Mouse (Mus musculus): ENCODE data around the gene Cdk14. TPM values are rescaled to one million over a fixed set of nuclear protein-coding genes. Genes with fewer than 3 reads are reported as not detected.
A peak's percentile ranks its signal among the peaks of the same experiment; 100 is the strongest.

Cdk14 gene
- polyA plus RNA-seq, 1 experiment from 2014 or later, result 35.8 TPM

DNA sequence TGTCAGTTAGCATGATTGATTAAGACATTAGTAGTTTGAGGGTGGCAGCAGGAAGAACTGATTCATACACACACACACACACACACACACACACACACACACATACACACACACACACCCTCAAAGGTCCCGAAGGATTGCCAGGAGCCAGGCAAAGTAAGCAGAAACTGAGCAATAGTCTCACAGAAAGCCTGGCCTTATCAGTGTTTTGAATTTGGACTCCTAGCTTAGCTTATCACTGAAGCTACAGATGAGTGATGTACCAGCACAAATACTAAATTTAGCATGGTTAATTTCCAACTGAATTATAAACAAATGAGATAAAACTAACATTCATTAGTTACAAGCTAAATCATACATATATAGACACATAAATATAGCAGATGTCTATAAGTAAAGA, 230.5 kb downstream of the Cdk14 start:
- Histone ChIP-seq H3K4me2 (no peak overlapping the region), H3K27ac (no peak overlapping the region), H3K36me3 (no peaks in the 10 kb centered on the region), H3K4me3 (no peak overlapping the region), H3K27me3 (no peaks in the 10 kb centered on the region), H3K9me3 (no peaks in the 10 kb centered on the region), H3K4me1 (replicated peaks) (no peaks in the 10 kb centered on the region), H3K9ac (no peak overlapping the region)
- no peak for ATAC-seq (ENCODE audit: low FRiP score)
- WGBS, result 90% methylated on average over 1 of the region's 1 CpGs

DNA sequence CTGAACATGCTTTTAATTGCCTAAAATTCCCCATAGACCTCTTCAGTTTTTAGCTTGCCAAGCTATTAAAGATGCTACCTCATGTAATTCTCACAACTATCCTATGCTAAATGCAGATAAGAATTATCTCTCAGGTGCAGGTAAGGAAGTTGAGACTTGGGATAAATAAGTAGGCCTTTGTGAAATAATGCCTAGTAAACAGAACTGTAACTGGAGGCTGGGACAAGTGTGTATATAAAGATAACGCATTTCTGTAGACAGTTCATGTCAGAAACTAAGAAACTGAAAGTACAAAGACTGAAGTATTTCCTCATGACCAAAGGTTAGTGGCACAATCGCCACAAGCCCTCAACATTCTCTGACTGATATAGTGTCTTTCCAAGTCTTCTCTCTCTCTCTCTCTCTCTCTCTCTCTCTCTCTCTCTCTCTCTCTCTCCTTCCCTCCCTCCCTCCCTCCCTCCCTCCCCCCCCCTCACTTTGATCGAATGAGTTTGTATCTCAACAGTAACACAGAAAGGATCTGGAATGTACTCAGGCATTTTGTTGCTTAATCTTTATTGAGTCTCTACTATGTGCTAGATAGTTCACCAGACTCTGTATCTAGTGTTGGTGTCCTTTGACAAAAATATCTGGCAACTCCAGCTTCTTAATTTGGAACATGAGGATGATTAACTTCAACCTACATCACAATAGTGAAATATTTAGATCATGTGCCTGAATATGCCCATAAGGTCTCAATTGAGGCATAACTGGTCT, 233.9 kb downstream of the Cdk14 start:
- 88% methylated on average over 3 of the region's 3 CpGs for WGBS
- H3K36me3 ChIP-seq, result no peaks in the 10 kb centered on the region
- H3K27me3 ChIP-seq, result no peaks in the 10 kb centered on the region
- no peak for ATAC-seq (ENCODE audit: low FRiP score)
- no peaks in the 10 kb centered on the region for H3K4me1 ChIP-seq (replicated peaks)
- no peak overlapping the region for H3K9ac ChIP-seq
- no peak overlapping the region for H3K4me2 ChIP-seq
- no peaks in the 10 kb centered on the region for H3K9me3 ChIP-seq
- H3K4me3 ChIP-seq, result no peak overlapping the region
- H3K27ac ChIP-seq, result no peak overlapping the region

DNA sequence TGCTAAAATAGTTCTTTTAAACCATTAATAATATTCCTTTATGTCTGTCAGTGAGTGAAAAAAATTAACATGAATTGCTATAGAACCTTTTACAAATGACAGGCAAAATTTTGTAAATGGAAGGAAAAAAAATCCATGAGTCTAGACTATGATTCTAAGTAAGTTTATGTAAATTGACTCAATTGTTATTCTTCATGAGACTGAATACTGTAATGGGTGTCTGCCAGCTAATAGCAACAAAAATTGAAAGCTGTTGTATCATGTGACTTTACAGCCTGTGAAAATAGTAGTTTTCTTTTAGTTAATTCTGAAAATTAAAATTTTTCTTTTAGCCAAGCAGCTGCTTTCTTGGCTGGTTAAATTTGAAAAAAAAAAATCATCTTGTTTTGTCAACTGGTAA, 234.6 kb downstream of the Cdk14 start:
- no peaks in the 10 kb centered on the region for H3K27me3 ChIP-seq
- no peak overlapping the region for H3K4me2 ChIP-seq
- ATAC-seq (ENCODE audit: low FRiP score), result no peak
- no peak overlapping the region for H3K9ac ChIP-seq
- H3K4me3 ChIP-seq, result no peak overlapping the region
- H3K36me3 ChIP-seq, result no peaks in the 10 kb centered on the region
- H3K4me1 ChIP-seq (replicated peaks), result no peaks in the 10 kb centered on the region
- H3K9me3 ChIP-seq, result no peaks in the 10 kb centered on the region
- no peak overlapping the region for H3K27ac ChIP-seq

- Histone ChIP-seq H3K4me2 (no peak overlapping the region), H3K27ac (no peak overlapping the region), H3K36me3 (no peaks in the 10 kb centered on the region), H3K4me1 (replicated peaks) (peaks cover 6% of the 10 kb centered on the region), H3K9ac (no peak overlapping the region), H3K4me3 (no peak overlapping the region), H3K9me3 (no peaks in the 10 kb centered on the region), H3K27me3 (no peaks in the 10 kb centered on the region)
- 84% methylated on average over 2 of the region's 2 CpGs for WGBS
- no peak for ATAC-seq (ENCODE audit: low FRiP score)
Observed at GRCm38 (mm10) chr5:5180711-5181110, 239.4 kb downstream of the Cdk14 start.

GRCm38 (mm10) chr5:5180311-5180710, 239.8 kb downstream of the Cdk14 start:
- Histone ChIP-seq H3K4me1 (replicated peaks) (peaks cover 6% of the 10 kb centered on the region), H3K9me3 (no peaks in the 10 kb centered on the region), H3K4me2 (no peak overlapping the region), H3K27me3 (no peaks in the 10 kb centered on the region), H3K4me3 (no peak overlapping the region), H3K27ac (no peak overlapping the region), H3K9ac (no peak overlapping the region), H3K36me3 (no peaks in the 10 kb centered on the region)
- ATAC-seq (ENCODE audit: low FRiP score), result no peak

GRCm38 (mm10) chr5:5176052-5176451, 244.1 kb downstream of the Cdk14 start:
- no peak overlapping the region for H3K4me2 ChIP-seq
- 62% methylated on average over 10 of the region's 10 CpGs for WGBS
- H3K4me3 ChIP-seq, result no peak overlapping the region
- H3K9ac ChIP-seq, result no peak overlapping the region
- H3K4me1 ChIP-seq (replicated peaks), result peaks cover 6% of the 10 kb centered on the region
- no peak overlapping the region for H3K27ac ChIP-seq
- ATAC-seq (ENCODE audit: low FRiP score), result peak; percentile 77; the same call in 1 of the 2 replicates
- no peaks in the 10 kb centered on the region for H3K9me3 ChIP-seq
- no peaks in the 10 kb centered on the region for H3K27me3 ChIP-seq
- H3K36me3 ChIP-seq, result no peaks in the 10 kb centered on the region

DNA sequence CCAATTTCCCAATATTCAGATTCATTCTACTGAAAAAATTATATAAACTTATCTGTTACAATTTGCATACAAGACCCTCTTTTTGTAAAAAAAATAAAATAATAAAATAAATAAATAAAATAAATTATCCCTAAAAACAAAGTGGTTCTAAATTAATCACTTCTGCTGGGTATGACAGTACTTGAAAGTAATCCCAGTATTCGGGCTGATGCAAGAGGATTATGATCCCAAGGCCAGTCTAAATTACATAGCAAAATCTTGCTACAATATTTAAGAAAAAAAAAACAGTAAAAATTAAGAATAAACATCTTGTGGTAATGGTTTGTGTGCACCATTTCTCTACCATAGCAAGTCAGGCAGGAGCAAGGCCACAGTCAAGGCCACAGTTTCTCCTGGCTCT, 244.5 kb downstream of the Cdk14 start:
- no peak for ATAC-seq (ENCODE audit: low FRiP score)
- H3K27ac ChIP-seq, result no peak overlapping the region
- H3K27me3 ChIP-seq, result no peaks in the 10 kb centered on the region
- no peak overlapping the region for H3K4me3 ChIP-seq
- H3K9ac ChIP-seq, result no peak overlapping the region
- 88% methylated on average over 1 of the region's 1 CpGs for WGBS
- H3K9me3 ChIP-seq, result no peaks in the 10 kb centered on the region
- no peak overlapping the region for H3K4me2 ChIP-seq
- peaks cover 6% of the 10 kb centered on the region for H3K4me1 ChIP-seq (replicated peaks)
- H3K36me3 ChIP-seq, result no peaks in the 10 kb centered on the region

GRCm38 (mm10) chr5:5175090-5175489, 245.0 kb downstream of the Cdk14 start:
- Histone ChIP-seq H3K36me3 (no peaks in the 10 kb centered on the region), H3K4me1 (replicated peaks) (peaks cover 6% of the 10 kb centered on the region), H3K4me2 (no peak overlapping the region), H3K4me3 (no peak overlapping the region), H3K27ac (no peak overlapping the region), H3K27me3 (no peaks in the 10 kb centered on the region), H3K9ac (no peak overlapping the region), H3K9me3 (no peaks in the 10 kb centered on the region)
- WGBS, result 34% methylated on average over 1 of the region's 1 CpGs
- no peak for ATAC-seq (ENCODE audit: low FRiP score)

GRCm38 (mm10) chr5:5166086-5166485, 254.0 kb downstream of the Cdk14 start:
- no peak for ATAC-seq (ENCODE audit: low FRiP score)
- 20% methylated on average over 2 of the region's 2 CpGs for WGBS

GRCm38 (mm10) chr5:5164326-5164725, 255.8 kb downstream of the Cdk14 start:
- Histone ChIP-seq H3K9me3 (no peaks in the 10 kb centered on the region), H3K27me3 (no peaks in the 10 kb centered on the region), H3K4me1 (replicated peaks) (peaks cover 4% of the 10 kb centered on the region; the same call in 1 of the 2 replicates), H3K27ac (no peak overlapping the region), H3K9ac (no peak overlapping the region), H3K4me2 (no peak overlapping the region), H3K36me3 (no peaks in the 10 kb centered on the region), H3K4me3 (no peak overlapping the region)
- no peak for ATAC-seq (ENCODE audit: low FRiP score)
- 97% methylated on average over 5 of the region's 5 CpGs for WGBS

More at GRCm38 (mm10) chr5:5166086-5166485, 254.0 kb downstream of the Cdk14 start:
- Histone ChIP-seq H3K9me3 (no peaks in the 10 kb centered on the region), H3K4me2 (no peak overlapping the region), H3K4me1 (replicated peaks) (peaks cover 4% of the 10 kb centered on the region; the same call in 1 of the 2 replicates), H3K4me3 (no peak overlapping the region), H3K36me3 (no peaks in the 10 kb centered on the region), H3K9ac (no peak overlapping the region), H3K27me3 (no peaks in the 10 kb centered on the region), H3K27ac (no peak overlapping the region)

GRCm38 (mm10) chr5:5163823-5164222, 256.3 kb downstream of the Cdk14 start:
- Histone ChIP-seq H3K27ac (no peak overlapping the region), H3K27me3 (no peaks in the 10 kb centered on the region), H3K9me3 (no peaks in the 10 kb centered on the region), H3K9ac (no peak overlapping the region), H3K36me3 (no peaks in the 10 kb centered on the region), H3K4me2 (no peak overlapping the region), H3K4me3 (no peak overlapping the region), H3K4me1 (replicated peaks) (peaks cover 4% of the 10 kb centered on the region; the same call in 1 of the 2 replicates)
- ATAC-seq (ENCODE audit: low FRiP score), result no peak
- WGBS, result 95% methylated on average over 2 of the region's 2 CpGs

- ATAC-seq (ENCODE audit: low FRiP score), result no peak
Observed at GRCm38 (mm10) chr5:5159521-5159920, 260.6 kb downstream of the Cdk14 start.

DNA sequence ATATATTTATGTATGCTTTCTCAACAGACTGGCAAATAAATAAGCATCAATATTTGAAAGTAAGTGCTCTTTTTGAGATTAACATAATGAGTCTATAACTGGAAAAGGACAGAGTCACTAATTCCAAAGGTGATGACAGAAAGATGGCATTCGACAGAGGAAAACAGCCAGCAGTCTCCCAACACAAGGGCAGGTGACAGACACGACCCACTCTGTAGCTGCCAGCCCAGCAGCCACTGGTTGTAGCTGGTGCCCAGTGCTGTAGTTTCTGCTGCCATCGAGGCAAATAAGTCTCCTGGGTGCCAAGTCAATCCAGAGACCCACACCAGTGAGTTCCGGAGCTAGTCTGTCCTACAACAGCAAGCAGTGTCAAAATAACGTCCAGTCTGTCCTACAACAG, 280.3 kb downstream of the Cdk14 start:
- 92% methylated on average over 5 of the region's 5 CpGs for WGBS
- no peak overlapping the region for H3K4me2 ChIP-seq

More at GRCm38 (mm10) chr5:5159521-5159920, 260.6 kb downstream of the Cdk14 start:
- H3K9ac ChIP-seq, result no peak overlapping the region
- H3K4me3 ChIP-seq, result no peak overlapping the region
- no peak overlapping the region for H3K27ac ChIP-seq
- H3K4me2 ChIP-seq, result no peak overlapping the region
- no peaks in the 10 kb centered on the region for H3K36me3 ChIP-seq
- no peaks in the 10 kb centered on the region for H3K27me3 ChIP-seq
- H3K9me3 ChIP-seq, result no peaks in the 10 kb centered on the region
- no peaks in the 10 kb centered on the region for H3K4me1 ChIP-seq (replicated peaks)
- 82% methylated on average over 1 of the region's 1 CpGs for WGBS

More for the DNA sequence above, 280.3 kb downstream of the Cdk14 start:
- Histone ChIP-seq H3K27me3 (no peaks in the 10 kb centered on the region), H3K4me1 (replicated peaks) (peaks cover 6% of the 10 kb centered on the region), H3K36me3 (no peaks in the 10 kb centered on the region), H3K27ac (no peak overlapping the region), H3K9ac (no peak overlapping the region), H3K9me3 (no peaks in the 10 kb centered on the region), H3K4me3 (no peak overlapping the region)
- no peak for ATAC-seq (ENCODE audit: low FRiP score)

All from hindbrain, embryonic 13.5 days (tissue).